Mouse (Mus musculus) embryonic facial prominence, embryonic 14.5 days (tissue): ENCODE data around the gene Gm5485. TPM values are rescaled to one million over a fixed set of nuclear protein-coding genes. Genes with fewer than 3 reads are reported as not detected.

Source experiments
- ATAC-seq: fragments of 200-750 bp; cut with Nextera tagmentation; 2 replicates; pipeline ENCODE4 v1.8.0; 2017; ENCODE audit warnings: low read depth, moderate number of reproducible peaks, moderate TSS enrichment
- DNase-seq: peaks from one replicate; pipeline ENCODE4 v3.0.0-alpha.2; 2015; ENCODE audit warnings: low spot score
- H3K27ac ChIP-seq: fragments of 300-500 bp; sonication (generic); replicated peaks from 2 replicates; pipeline ENCODE4 v1.5.1; 2014; ENCODE audit warnings: low read depth, mild to moderate bottlenecking, low read length, moderate library complexity
- H3K27me3 ChIP-seq: fragments of 300-500 bp; sonication (generic); replicated peaks from 2 replicates; pipeline ENCODE4 v1.6.1; 2014; ENCODE audit warnings: low read length; ENCODE audit not compliant: control insufficient read depth, insufficient read depth
- H3K36me3 ChIP-seq: fragments of 300-500 bp; sonication (generic); 2 replicates; pipeline ENCODE4 v1.6.1; 2014; ENCODE audit warnings: low read length, mixed read lengths; ENCODE audit not compliant: control insufficient read depth, insufficient read depth
- H3K4me1 ChIP-seq: fragments of 300-500 bp; sonication (generic); 2 replicates; pipeline ENCODE4 v1.6.1; 2014; ENCODE audit warnings: antibody characterized with exemption, low read length; ENCODE audit not compliant: control insufficient read depth, insufficient read depth
- H3K4me2 ChIP-seq: fragments of 300-500 bp; sonication (generic); 2 replicates; pipeline ENCODE4 v1.6.1; 2014; ENCODE audit warnings: low read depth, mild to moderate bottlenecking, low read length, moderate library complexity, mixed read lengths
- H3K4me3 ChIP-seq: fragments of 300-500 bp; sonication (generic); 2 replicates; pipeline ENCODE4 v1.5.1; 2014; ENCODE audit warnings: low read depth, mild to moderate bottlenecking, low read length
- H3K9ac ChIP-seq: fragments of 300-500 bp; sonication (generic); 2 replicates; pipeline ENCODE4 v1.6.1; 2014; ENCODE audit warnings: low read depth, mild to moderate bottlenecking, low read length, moderate library complexity, mixed read lengths
- H3K9me3 ChIP-seq: fragments of 300-500 bp; sonication (generic); 2 replicates; pipeline ENCODE4 v1.6.1; 2016; ENCODE audit warnings: low read length; ENCODE audit not compliant: control insufficient read depth
- WGBS: fragments of 180-500 bp; shearing (Covaris S2); extraction: QIAGEN DNeasy Blood & Tissue Kit; methylation state at CpG from one replicate; pipeline ENCODE4 v1.1.7; 2014; 5-methylcytosine and 5-hydroxymethylcytosine counted together
- polyA plus RNA-seq: library from polyadenylated mRNA; unstranded; fragments of >200 nt; fragmentation: Nextera tagmentation; extraction: Ambion mirVana; gene quantifications from 2 replicates; pipeline ENCODE4 v1.2.1, GENCODE M21; 2014

The Gm5485 gene
- polyA plus RNA-seq, 1 experiment from 2014 or later, result not detected

- H3K27me3 ChIP-seq, result no peaks in the 10 kb centered on the region
- no peak overlapping the region for H3K27ac ChIP-seq
- H3K9ac ChIP-seq, result no peak overlapping the region
- ATAC-seq, result no peak
- H3K4me2 ChIP-seq, result no peak overlapping the region
- no peaks in the 10 kb centered on the region for H3K4me1 ChIP-seq
- H3K4me3 ChIP-seq, result no peak overlapping the region
- no peaks in the 10 kb centered on the region for H3K9me3 ChIP-seq
- no peaks in the 10 kb centered on the region for H3K36me3 ChIP-seq
- DNase-seq, result no peak
- WGBS, result 81% methylated on average over 5 of the region's 5 CpGs
These were observed 56.5 kb downstream of the Gm5485 start for GRCm38 (mm10) chr16:48355716-48356115.

Other genes with a start within 250 kb of the Gm5485 start
- gene Dppa4, start 128.7 kb downstream of the Gm5485 start, polyA plus RNA-seq, result not detected in 2 replicates
- gene Dppa2, start 108.5 kb downstream of the Gm5485 start, polyA plus RNA-seq, result not detected in 2 replicates
- 0.28 and 0.33 TPM in 2 replicates for gene Morc1, start 18.8 kb upstream of the Gm5485 start, polyA plus RNA-seq